10 mouse cellular contexts compared by ENCODE assay signal in genomic region chr9:50957956-50958489, GRCm38 (mm10). TPM values are rescaled to one million over a fixed set of nuclear protein-coding genes. Genes with fewer than 3 reads are reported as not detected.
A peak's percentile ranks its signal among the peaks of the same experiment; 100 is the strongest.
DNase-seq lines count a peak whose midpoint lies in the region; ATAC-seq lines count a peak whose summit lies in the region.
"Had no signal": no experiment of that assay in that cellular context is flagged by ENCODE, and none has a peak within 500 bp of the region (broad histone marks: within the 10 kb centered on the region; RNA-seq: fewer than 3 reads in every experiment).

No protein-coding gene starts in this region.

- no peak overlapping the region for H3K4me3 ChIP-seq in neural tube, embryonic 11.5 days (ENCODE audit: low read depth, low read length)
- H3K4me3 ChIP-seq in heart, embryonic 11.5 days (ENCODE audit: low read depth, low read length) = no peak overlapping the region
- H3K4me3 ChIP-seq: forebrain, embryonic 12.5 days had no signal

- no peaks in the 10 kb centered on the region for H3K36me3 ChIP-seq in neural tube, embryonic 11.5 days (ENCODE audit: control insufficient read depth, insufficient read depth, low read length)
- H3K36me3 ChIP-seq in heart, embryonic 11.5 days (ENCODE audit: control insufficient read depth, insufficient read depth, low read length) = no peaks in the 10 kb centered on the region; the same call in 1 of the 2 replicates
- H3K36me3 ChIP-seq: forebrain, embryonic 12.5 days had no signal

- WGBS in neural tube, embryonic 11.5 days = 45% methylated on average over 6 of the region's 6 CpGs
- 46% methylated on average over 6 of the region's 6 CpGs for WGBS in heart, embryonic 11.5 days (ENCODE audit: insufficient replicate concordance)

- no peaks in the 10 kb centered on the region for H3K27me3 ChIP-seq in neural tube, embryonic 11.5 days (ENCODE audit: control insufficient read depth, insufficient read depth, low read length)
- H3K27me3 ChIP-seq in heart, embryonic 11.5 days (ENCODE audit: control insufficient read depth, insufficient read depth, low read length) = no peaks in the 10 kb centered on the region
- H3K27me3 ChIP-seq: forebrain, embryonic 12.5 days had no signal

- DNase-seq in kidney, postnatal 10 days = peak; percentile 15
- no peak for DNase-seq in kidney, adult 8-10 months
- peak; percentile 39 for DNase-seq in R1 (ENCODE audit: low read depth, low spot score)
- DNase-seq in embryo, embryonic 11 days = peak; percentile 61
- DNase-seq in neural tube, embryonic 11.5 days (ENCODE audit: low spot score) = peak; percentile 23
- no peak for DNase-seq in thymus, postnatal 25 days
- DNase-seq: cerebellum, postnatal 10 days; kidney, postnatal 25 days had no signal

- no peaks in the 10 kb centered on the region for H3K4me1 ChIP-seq in neural tube, embryonic 11.5 days (ENCODE audit: control insufficient read depth, insufficient read depth, low read length)
- no peaks in the 10 kb centered on the region for H3K4me1 ChIP-seq in heart, embryonic 11.5 days (ENCODE audit: control insufficient read depth, insufficient read depth, low read length)
- H3K4me1 ChIP-seq: forebrain, embryonic 12.5 days had no signal

- no peak for ATAC-seq in neural tube, embryonic 11.5 days (ENCODE audit: insufficient read depth, low FRiP score, low TSS enrichment)
- no peak for ATAC-seq in heart, embryonic 11.5 days (replicated peaks; ENCODE audit: insufficient number of reproducible peaks, low FRiP score, low TSS enrichment)

- H3K9ac ChIP-seq in neural tube, embryonic 11.5 days (ENCODE audit: low read length) = no peak overlapping the region
- no peak overlapping the region for H3K9ac ChIP-seq in heart, embryonic 11.5 days (ENCODE audit: low read depth, low read length)
- H3K9ac ChIP-seq: forebrain, embryonic 12.5 days had no signal

- H3K9me3 ChIP-seq in neural tube, embryonic 11.5 days (ENCODE audit: control insufficient read depth, low read length) = no peaks in the 10 kb centered on the region
- H3K9me3 ChIP-seq in heart, embryonic 11.5 days (replicated peaks; ENCODE audit: control insufficient read depth, low read length) = no peaks in the 10 kb centered on the region; the same call in 1 of the 2 replicates
- H3K9me3 ChIP-seq: forebrain, embryonic 12.5 days had no signal

- H3K27ac ChIP-seq in neural tube, embryonic 11.5 days (ENCODE audit: low read depth, low read length) = no peak overlapping the region
- H3K27ac ChIP-seq in heart, embryonic 11.5 days (ENCODE audit: low read depth, low read length) = no peak overlapping the region
- H3K27ac ChIP-seq: forebrain, embryonic 12.5 days had no signal

- H3K4me2 ChIP-seq in neural tube, embryonic 11.5 days (ENCODE audit: low read depth) = no peak overlapping the region
- H3K4me2 ChIP-seq in heart, embryonic 11.5 days = no peak overlapping the region
- H3K4me2 ChIP-seq: forebrain, embryonic 12.5 days had no signal

RNA-seq across cellular contexts. Expression of gene Sik2, which starts 50.9 kb away (rescaled TPM):
- polyA plus RNA-seq in neural tube, embryonic 11.5 days (2014; fragmentation: Nextera tagmentation; extraction: Ambion mirVana) = 12.4 and 15.3 TPM in 2 replicates
- 15.6 and 17.1 TPM in 2 replicates for polyA plus RNA-seq in heart, embryonic 11.5 days (2014; fragmentation: Nextera tagmentation; extraction: Ambion mirVana)

Comparison
In these comparisons a context has a peak if more than half of its experiments do, and no peak if none do; other contexts are left out.
1. DNase-seq: peak in kidney, postnatal 10 days (single experiment), R1 (single experiment), embryo, embryonic 11 days (single experiment) and neural tube, embryonic 11.5 days (single experiment); none in kidney, adult 8-10 months (0 of 2) and thymus, postnatal 25 days (single experiment).